24 mouse cellular contexts compared by ENCODE assay signal in the genomic region with DNA sequence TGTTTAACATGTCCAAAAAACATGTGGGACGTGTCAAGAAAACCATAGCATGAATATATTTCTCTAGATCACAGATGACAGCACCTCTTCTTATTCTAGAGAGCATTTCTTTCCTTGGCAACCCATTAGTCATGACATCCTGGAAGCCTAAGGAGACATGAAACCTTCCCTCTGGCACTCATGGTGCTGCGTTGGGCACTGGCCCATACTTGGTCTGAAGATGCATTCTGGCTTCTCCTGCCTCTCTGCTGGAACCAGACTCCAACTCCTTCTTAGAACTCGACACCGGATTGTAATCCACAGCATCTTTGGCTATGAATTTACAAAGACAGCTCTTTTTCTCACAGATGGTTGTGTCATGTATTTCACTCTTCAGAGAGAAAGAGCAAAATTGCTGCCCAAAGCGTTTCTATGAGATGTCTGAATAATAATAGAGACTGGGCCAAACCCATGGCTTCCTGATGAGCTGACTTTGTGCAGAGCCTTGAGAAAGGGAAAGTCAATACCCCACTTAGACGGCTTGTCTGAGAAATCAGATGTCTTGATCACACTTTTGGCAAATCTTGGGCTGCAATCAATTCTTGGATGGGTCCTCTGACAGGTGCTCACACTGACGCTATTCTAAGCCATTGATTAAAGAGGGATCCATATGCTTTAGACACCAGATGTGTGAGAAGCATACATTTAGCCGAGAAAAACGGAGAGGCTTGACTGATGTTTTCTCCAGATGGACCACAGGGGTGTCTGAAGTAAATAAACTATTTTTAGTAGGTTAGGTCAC.
A peak's percentile ranks its signal among the peaks of the same experiment; 100 is the strongest.
DNase-seq lines count a peak whose midpoint lies in the region; ATAC-seq and TF ChIP-seq lines count a peak whose summit lies in the region.
"Had no signal": no experiment of that assay in that cellular context is flagged by ENCODE, and none has a peak within 500 bp of the region (broad histone marks: within the 10 kb centered on the region; RNA-seq: fewer than 3 reads in every experiment).

No protein-coding gene starts in this region.

- intact Hi-C loops in left cerebral cortex, postnatal 4 days (cut with DNase I), result no loop called here

- no peaks in the 10 kb centered on the region for H3K36me3 ChIP-seq in forebrain, embryonic 10.5 days (replicated peaks)
- H3K36me3 ChIP-seq in forebrain, embryonic 16.5 days (ENCODE audit: control insufficient read depth, insufficient read depth), result no peaks in the 10 kb centered on the region
- H3K36me3 ChIP-seq: hindbrain, embryonic 10.5 days; hindbrain, embryonic 15.5 days; kidney, embryonic 15.5 days; limb, embryonic 10.5 days; limb, embryonic 15.5 days; liver, embryonic 13.5 days; midbrain, embryonic 13.5 days had no signal

- no peak for TF ChIP-seq POLR2A in brain, embryonic 14.5 days (IDR thresholded peaks at IDR 0.05; ENCODE audit: borderline replicate concordance, extremely low read depth, insufficient read depth, insufficient read length, poor library complexity, severe bottlenecking)

- no peak for TF ChIP-seq CTCF in brain, embryonic 14.5 days (IDR thresholded peaks at IDR 0.05; ENCODE audit: borderline replicate concordance, extremely low read depth, insufficient read depth, insufficient read length)

- no peak overlapping the region for H3K4me3 ChIP-seq in forebrain, embryonic 10.5 days
- no peak overlapping the region for H3K4me3 ChIP-seq in forebrain, embryonic 16.5 days (replicated peaks; ENCODE audit: low read length)
- H3K4me3 ChIP-seq: hindbrain, embryonic 10.5 days; hindbrain, embryonic 15.5 days; kidney, embryonic 15.5 days; limb, embryonic 10.5 days; limb, embryonic 15.5 days; liver, embryonic 13.5 days; megakaryocyte, embryonic 14.5 days; midbrain, embryonic 13.5 days had no signal

- ATAC-seq in forebrain, embryonic 16.5 days, result no peak
- ATAC-seq: inflammation-experienced regulatory T-cells, adult 6 months; lung, postnatal 0 days; midbrain, embryonic 13.5 days had no signal

- H3K9ac ChIP-seq in forebrain, embryonic 16.5 days (replicated peaks; ENCODE audit: low read depth, low read length), result no peak overlapping the region
- H3K9ac ChIP-seq: hindbrain, embryonic 15.5 days; kidney, embryonic 15.5 days; limb, embryonic 15.5 days; liver, embryonic 13.5 days; midbrain, embryonic 13.5 days had no signal

- no peaks in the 10 kb centered on the region for H3K27me3 ChIP-seq in forebrain, embryonic 10.5 days (ENCODE audit: poor library complexity, severe bottlenecking)
- no peaks in the 10 kb centered on the region for H3K27me3 ChIP-seq in forebrain, embryonic 16.5 days (replicated peaks; ENCODE audit: control insufficient read depth, insufficient read depth, low read length)
- H3K27me3 ChIP-seq: hindbrain, embryonic 15.5 days; kidney, embryonic 15.5 days; limb, embryonic 15.5 days; liver, embryonic 13.5 days; midbrain, embryonic 13.5 days had no signal

- 84% methylated on average over 9 of the region's 9 CpGs for WGBS in forebrain, embryonic 10.5 days
- 63% methylated on average over 9 of the region's 9 CpGs for WGBS in forebrain, embryonic 16.5 days

- peak; percentile 9 for DNase-seq in forebrain, embryonic 10.5 days (ENCODE audit: extremely low spot score, low spot score)
- peak; percentile 14 for DNase-seq in left cerebral cortex, postnatal 4 days
- no peak for DNase-seq in left cerebral cortex, adult 8-10 months (ENCODE audit: low spot score in 2 of 2)
- peak; percentile 48 for DNase-seq in brain, adult 2 months (ENCODE audit: low read depth, low spot score)
- DNase-seq in brain, embryonic 14.5 days (ENCODE audit: low read depth), result peak; percentile 28
- DNase-seq: adrenal gland, postnatal 25 days; B cell, adult 2 months; cerebellum, adult 8-10 months; heart, postnatal 14 days; kidney, adult 11 months; kidney, postnatal 25 days; liver, embryonic 13.5 days; lung, adult 18-20 months; lung, postnatal 4 days had no signal

- no peak overlapping the region for H3K27ac ChIP-seq in forebrain, embryonic 10.5 days
- no peak overlapping the region for H3K27ac ChIP-seq in forebrain, embryonic 16.5 days (ENCODE audit: low read length)
- H3K27ac ChIP-seq: hindbrain, embryonic 10.5 days; hindbrain, embryonic 15.5 days; kidney, embryonic 15.5 days; limb, embryonic 10.5 days; limb, embryonic 15.5 days; liver, embryonic 13.5 days; midbrain, embryonic 13.5 days had no signal

- H3K4me1 ChIP-seq in forebrain, embryonic 10.5 days, result no peaks in the 10 kb centered on the region
- peaks cover 6% of the 10 kb centered on the region for H3K4me1 ChIP-seq in forebrain, embryonic 16.5 days (replicated peaks; ENCODE audit: control insufficient read depth, insufficient read depth, low read length)
- H3K4me1 ChIP-seq: hindbrain, embryonic 10.5 days; hindbrain, embryonic 15.5 days; kidney, embryonic 15.5 days; limb, embryonic 10.5 days; limb, embryonic 15.5 days; liver, embryonic 13.5 days; megakaryocyte, embryonic 14.5 days; midbrain, embryonic 13.5 days had no signal

- no peak overlapping the region for H3K4me2 ChIP-seq in forebrain, embryonic 16.5 days (ENCODE audit: low read length)
- H3K4me2 ChIP-seq: hindbrain, embryonic 15.5 days; kidney, embryonic 15.5 days; limb, embryonic 15.5 days; liver, embryonic 13.5 days; midbrain, embryonic 13.5 days had no signal

- H3K9me3 ChIP-seq in forebrain, embryonic 10.5 days, result no peaks in the 10 kb centered on the region
- no peaks in the 10 kb centered on the region for H3K9me3 ChIP-seq in forebrain, embryonic 16.5 days (ENCODE audit: control insufficient read depth, low read length)
- H3K9me3 ChIP-seq: hindbrain, embryonic 10.5 days; hindbrain, embryonic 15.5 days; kidney, embryonic 15.5 days; limb, embryonic 10.5 days; limb, embryonic 15.5 days; liver, embryonic 13.5 days; megakaryocyte, embryonic 14.5 days; midbrain, embryonic 13.5 days had no signal

Comparison
In these comparisons a context has a peak if more than half of its experiments do, and no peak if none do; other contexts are left out.
1. DNase-seq: peak in forebrain, embryonic 10.5 days (single experiment), left cerebral cortex, postnatal 4 days (single experiment), brain, adult 2 months (single experiment) and brain, embryonic 14.5 days (single experiment); none in left cerebral cortex, adult 8-10 months (0 of 2).